20 mouse cellular contexts compared by ENCODE assay signal in genomic region chr2:167243831-167244563, GRCm38 (mm10). TPM values are rescaled to one million over a fixed set of nuclear protein-coding genes. Genes with fewer than 3 reads are reported as not detected.
A peak's percentile ranks its signal among the peaks of the same experiment; 100 is the strongest.
DNase-seq lines count a peak whose midpoint lies in the region; ATAC-seq and TF ChIP-seq lines count a peak whose summit lies in the region.
"Had no signal": no experiment of that assay in that cellular context is flagged by ENCODE, and none has a peak within 500 bp of the region (broad histone marks: within the 10 kb centered on the region; RNA-seq: fewer than 3 reads in every experiment).

No protein-coding gene starts in this region.

- H3K9me3 ChIP-seq in limb, embryonic 14.5 days (ENCODE audit: control insufficient read depth, low read length): no peaks in the 10 kb centered on the region
- H3K9me3 ChIP-seq in limb, embryonic 10.5 days (replicated peaks): no peaks in the 10 kb centered on the region
- peaks cover 16% of the 10 kb centered on the region for H3K9me3 ChIP-seq in megakaryocyte, embryonic 14.5 days
- H3K9me3 ChIP-seq: hindbrain, embryonic 15.5 days had no signal

- peak; percentile 55 for DNase-seq in limb, embryonic 14.5 days (ENCODE audit: low spot score)
- DNase-seq in limb, embryonic 10.5 days (ENCODE audit: low spot score): no peak
- peak; percentile 82 for DNase-seq in fibroblast of lung, adult 2 months (ENCODE audit: low read depth)
- no peak for DNase-seq in kidney, adult 11 months
- no peak for DNase-seq in thymus, postnatal 10 days (ENCODE audit: low spot score in 2 of 2)
- DNase-seq: adrenal gland, adult 2 months; adrenal gland, postnatal 25 days; cerebellum, adult 18-20 months; cerebellum, postnatal 10 days; gastrocnemius, postnatal 36 days; heart, adult 11 months; heart, postnatal 36 days had no signal

- no peaks in the 10 kb centered on the region for H3K36me3 ChIP-seq in limb, embryonic 14.5 days (ENCODE audit: control insufficient read depth, insufficient read depth, low read length)
- no peaks in the 10 kb centered on the region for H3K36me3 ChIP-seq in limb, embryonic 10.5 days
- no peaks in the 10 kb centered on the region for H3K36me3 ChIP-seq in megakaryocyte, embryonic 14.5 days (replicated peaks; ENCODE audit: low read length)
- H3K36me3 ChIP-seq: forebrain, embryonic 10.5 days; heart, embryonic 13.5 days; hindbrain, embryonic 15.5 days had no signal

- H3K27ac ChIP-seq in limb, embryonic 14.5 days (replicated peaks; ENCODE audit: low read depth, low read length): no peak overlapping the region
- no peak overlapping the region for H3K27ac ChIP-seq in limb, embryonic 10.5 days
- H3K27ac ChIP-seq: forebrain, embryonic 10.5 days; heart, embryonic 13.5 days; hindbrain, embryonic 15.5 days had no signal

- no peak for TF ChIP-seq POLR2A in limb, embryonic 14.5 days (IDR thresholded peaks at IDR 0.05; ENCODE audit: borderline replicate concordance, extremely low read depth, insufficient read depth, insufficient read length)

- no peak overlapping the region for H3K4me2 ChIP-seq in limb, embryonic 14.5 days (replicated peaks; ENCODE audit: low read depth, low read length, severe bottlenecking)
- H3K4me2 ChIP-seq: heart, embryonic 13.5 days; hindbrain, embryonic 15.5 days had no signal

- WGBS in limb, embryonic 14.5 days: 77% methylated on average over 4 of the region's 4 CpGs
- whole genome bisulfite sequencing in limb, embryonic 10.5 days: 92% methylated on average over 4 of the region's 4 CpGs

- peak; percentile 64; the same call in 1 of the 2 replicates for ATAC-seq in limb, embryonic 14.5 days (ENCODE audit: low FRiP score, low read depth)
- no peak for ATAC-seq in megakaryocyte, adult 5-6 weeks (ENCODE audit: poor library complexity, severe bottlenecking)
- ATAC-seq: activated CD4-positive, CD25-positive, alpha-beta regulatory T cell, adult 4 months; forebrain, embryonic 14.5 days; Patski had no signal

- H3K4me1 ChIP-seq in limb, embryonic 14.5 days (ENCODE audit: control insufficient read depth, insufficient read depth, low read length): peaks cover 8% of the 10 kb centered on the region
- peaks cover 25% of the 10 kb centered on the region for H3K4me1 ChIP-seq in limb, embryonic 10.5 days
- H3K4me1 ChIP-seq in megakaryocyte, embryonic 14.5 days: peaks cover 7% of the 10 kb centered on the region

- H3K9ac ChIP-seq in limb, embryonic 14.5 days (ENCODE audit: low read depth, low read length, severe bottlenecking): no peak overlapping the region
- H3K9ac ChIP-seq: heart, embryonic 13.5 days; hindbrain, embryonic 15.5 days had no signal

- H3K27me3 ChIP-seq in limb, embryonic 14.5 days (ENCODE audit: control insufficient read depth, insufficient read depth, low read length): no peaks in the 10 kb centered on the region
- H3K27me3 ChIP-seq in limb, embryonic 10.5 days (ENCODE audit: low read depth, poor library complexity, severe bottlenecking): no peaks in the 10 kb centered on the region
- peaks cover 52% of the 10 kb centered on the region for H3K27me3 ChIP-seq in megakaryocyte, embryonic 14.5 days (replicated peaks)
- H3K27me3 ChIP-seq: Patski had no signal

- no peak overlapping the region for H3K4me3 ChIP-seq in limb, embryonic 14.5 days (replicated peaks; ENCODE audit: low read length)
- no peak overlapping the region for H3K4me3 ChIP-seq in limb, embryonic 10.5 days
- peak overlapping the region; percentile 1 for H3K4me3 ChIP-seq in megakaryocyte, embryonic 14.5 days (replicated peaks)
- H3K4me3 ChIP-seq: forebrain, embryonic 10.5 days; heart, embryonic 13.5 days; hindbrain, embryonic 15.5 days had no signal

RNA-seq across cellular contexts. Expression of gene Ptgis, which starts 3.6 kb away (rescaled TPM):
- polyA plus RNA-seq in limb, embryonic 14.5 days (2012; rRNA removed): 37.7 and 53.0 TPM in 2 replicates
- polyA plus RNA-seq in limb, embryonic 14.5 days (2014; fragmentation: Nextera tagmentation; extraction: Ambion mirVana): 31.2 and 31.8 TPM in 2 replicates
- polyA plus RNA-seq in limb, embryonic 10.5 days (2016; fragmentation: Nextera tagmentation; extraction: Ambion mirVana): 15.6 and 17.6 TPM in 2 replicates
- polyA plus RNA-seq in megakaryocyte, embryonic 14.5 days (2012; ENCODE audit: insufficient read depth, low replicate concordance): not detected in 2 replicates
- not detected in 2 replicates for total RNA-seq in megakaryocyte, adult 5-6 weeks (2015)
- total RNA-seq in megakaryocyte, adult 5-6 weeks (2017): not detected in 2 replicates

RNA-seq across cellular contexts. Expression of gene Kcnb1, which starts 54.0 kb away (rescaled TPM):
- polyA plus RNA-seq in limb, embryonic 14.5 days (2012; rRNA removed): 2.7 and 3.3 TPM in 2 replicates
- polyA plus RNA-seq in limb, embryonic 14.5 days (2014; fragmentation: Nextera tagmentation; extraction: Ambion mirVana): 1.3 and 1.6 TPM in 2 replicates
- polyA plus RNA-seq in limb, embryonic 10.5 days (2016; fragmentation: Nextera tagmentation; extraction: Ambion mirVana): 0.10 and 0.14 TPM in 2 replicates
- 0.02 TPM in 1 of 2 replicates, not detected in the other for polyA plus RNA-seq in megakaryocyte, embryonic 14.5 days (2012; ENCODE audit: insufficient read depth, low replicate concordance)
- 0.07 and 1.6 TPM in 2 replicates for total RNA-seq in megakaryocyte, adult 5-6 weeks (2015)
- 0.07 and 0.49 TPM in 2 replicates for total RNA-seq in megakaryocyte, adult 5-6 weeks (2017)

Comparison
In these comparisons a context has a peak if more than half of its experiments do, and no peak if none do; other contexts are left out.
1. DNase-seq: peak in limb, embryonic 14.5 days (single experiment) and fibroblast of lung, adult 2 months (single experiment); none in limb, embryonic 10.5 days (single experiment), kidney, adult 11 months (single experiment) and thymus, postnatal 10 days (0 of 2).
2. RNA of gene Ptgis, which starts 3.6 kb away (polyA plus RNA-seq): 31.2 to 53.0 TPM in limb, embryonic 14.5 days and 15.6 to 17.6 TPM in limb, embryonic 10.5 days; not detected in megakaryocyte, embryonic 14.5 days; every median in the first group is over 10 times any median in the second.